Mouse (Mus musculus) bone marrow, adult 2 months (tissue): ENCODE data around the gene Nat8f1.

ENCODE experiments used
- CTCF ChIP-seq: fragments of 200-500 bp; IDR thresholded peaks from 2 replicates; pipeline ENCODE4 v1.5.1; 2011; ENCODE audit warnings: low read length, control low read depth; ENCODE audit not compliant: control insufficient read depth, insufficient read depth
- POLR2A ChIP-seq: fragments of 200-500 bp; IDR thresholded peaks from 2 replicates; pipeline ENCODE4 v1.6.1; 2011; ENCODE audit warnings: low read depth, mild to moderate bottlenecking, control low read depth, low read length, borderline replicate concordance; ENCODE audit not compliant: control insufficient read depth

DNA sequence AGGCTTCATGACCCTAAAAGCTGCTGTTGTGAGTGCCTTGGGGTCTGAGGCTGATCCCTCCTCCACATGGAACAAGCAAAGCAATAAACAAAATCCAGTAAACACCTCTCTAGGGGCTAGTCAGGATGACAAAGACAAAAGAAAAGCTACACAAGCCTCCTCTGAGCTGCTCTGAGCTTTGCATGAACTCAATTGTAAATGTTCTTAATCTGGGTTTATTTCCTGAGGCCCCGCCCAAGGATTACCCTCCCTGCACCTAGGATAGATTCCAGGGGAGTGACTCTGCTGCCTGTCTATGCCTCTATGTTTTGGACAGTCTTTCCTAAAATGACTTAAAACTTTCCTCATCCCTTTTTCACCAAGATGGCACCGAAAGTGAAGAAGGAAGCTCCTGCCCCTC lies 26.5 kb downstream of the Nat8f1 start:
- TF ChIP-seq CTCF = no peak
- no peak for TF ChIP-seq POLR2A
